Mouse (Mus musculus): ENCODE results near the gene Rin1. TPM values are rescaled to one million over a fixed set of nuclear protein-coding genes. Genes with fewer than 3 reads are reported as not detected.

Gene Rin1
- total RNA-seq, 1 experiment: 16.5 TPM

GRCm38 (mm10) chr19:5051515-5051914, 1.2 kb downstream of the Rin1 start:
- no peak for DNase-seq (ENCODE audit: low read depth, low spot score)
- H3K9me3 ChIP-seq (ENCODE audit: control insufficient read depth, insufficient read depth, low read depth, low read length): no peaks in the 10 kb centered on the region
- peaks cover 5 to 28% of the 10 kb centered on the region in 2 experiments; a peak in 3 of 4 replicates for H3K4me1 ChIP-seq (ENCODE audit: control insufficient read depth in 2 of 2, insufficient read depth in 2 of 2, low read length in 2 of 2, poor library complexity in 1 of 2)
- H3K27ac ChIP-seq (ENCODE audit: insufficient read depth, low read depth, low read length, poor library complexity, severe bottlenecking): no peak overlapping the region
- H3K36me3 ChIP-seq (ENCODE audit: control insufficient read depth, insufficient read depth, low read length, poor library complexity, severe bottlenecking): peaks cover 21% of the 10 kb centered on the region; the same call in 1 of the 2 replicates
- in situ Hi-C loops (cut with MboI; ENCODE audit: low sequenced_read_pairs in 2 of 2, unreplicated experiment in 2 of 2): no loop called here
- TF ChIP-seq ZC3H11A (IDR thresholded peaks at IDR 0.05; ENCODE audit: borderline replicate concordance, low read depth, low read length) (no peak), ZNF384 (IDR thresholded peaks at IDR 0.05; ENCODE audit: low read depth, low read length) (no peak), HCFC1 (IDR thresholded peaks at IDR 0.05; ENCODE audit: borderline replicate concordance, insufficient read depth, low read length) (no peak), CHD2 (IDR thresholded peaks at IDR 0.05; ENCODE audit: low read depth, low read length) (no peak), MAFK (IDR thresholded peaks at IDR 0.05; ENCODE audit: insufficient read depth, low read depth, low read length) (no peak)
- peak overlapping the region; percentile 50; the same call in 1 of the 2 replicates for H3K9ac ChIP-seq (ENCODE audit: insufficient read depth, low read depth, low read length, poor library complexity, severe bottlenecking)
- H3K4me3 ChIP-seq (ENCODE audit: insufficient read depth in 1 of 2, low read depth in 1 of 2, low read length in 2 of 2, poor library complexity in 1 of 2, severe bottlenecking in 1 of 2): peak overlapping the region; percentile 3 to 58; a peak in 3 of 4 replicates

- Histone ChIP-seq H3K27ac (ENCODE audit: insufficient read depth, low read depth, low read length, poor library complexity, severe bottlenecking) (no peak overlapping the region), H3K4me1 (ENCODE audit: control insufficient read depth in 2 of 2, insufficient read depth in 2 of 2, low read length in 2 of 2, poor library complexity in 1 of 2) (peaks cover 5 to 28% of the 10 kb centered on the region in 2 experiments; a peak in 3 of 4 replicates), H3K9ac (ENCODE audit: insufficient read depth, low read depth, low read length, poor library complexity, severe bottlenecking) (peak overlapping the region; percentile 27; the same call in 1 of the 2 replicates)
Measured at GRCm38 (mm10) chr19:5052166-5052822, 2.0 kb downstream of the Rin1 start.

GRCm38 (mm10) chr19:5052853-5053252, 2.6 kb downstream of the Rin1 start:
- Histone ChIP-seq H3K4me1 (ENCODE audit: control insufficient read depth in 2 of 2, insufficient read depth in 2 of 2, low read length in 2 of 2, poor library complexity in 1 of 2) (peaks cover 9 to 31% of the 10 kb centered on the region in 2 experiments), H3K4me3 (ENCODE audit: insufficient read depth in 1 of 2, low read depth in 1 of 2, low read length in 2 of 2, poor library complexity in 1 of 2, severe bottlenecking in 1 of 2) (peak overlapping the region; percentile 52 to 63), H3K36me3 (ENCODE audit: control insufficient read depth, insufficient read depth, low read length, poor library complexity, severe bottlenecking) (peaks cover 10% of the 10 kb centered on the region; the same call in 1 of the 2 replicates), H3K9ac (ENCODE audit: insufficient read depth, low read depth, low read length, poor library complexity, severe bottlenecking) (peak overlapping the region; percentile 27; the same call in 1 of the 2 replicates), H3K9me3 (ENCODE audit: control insufficient read depth, insufficient read depth, low read depth, low read length) (no peaks in the 10 kb centered on the region), H3K27ac (ENCODE audit: insufficient read depth, low read depth, low read length, poor library complexity, severe bottlenecking) (no peak overlapping the region)
- no peak for DNase-seq (ENCODE audit: low read depth, low spot score)
- in situ Hi-C loops (cut with MboI; ENCODE audit: low sequenced_read_pairs in 2 of 2, unreplicated experiment in 2 of 2): no loop called here
- TF ChIP-seq CHD2 (IDR thresholded peaks at IDR 0.05; ENCODE audit: low read depth, low read length) (no peak), MAFK (IDR thresholded peaks at IDR 0.05; ENCODE audit: insufficient read depth, low read depth, low read length) (no peak), ZNF384 (IDR thresholded peaks at IDR 0.05; ENCODE audit: low read depth, low read length) (no peak), HCFC1 (IDR thresholded peaks at IDR 0.05; ENCODE audit: borderline replicate concordance, insufficient read depth, low read length) (no peak), ZC3H11A (IDR thresholded peaks at IDR 0.05; ENCODE audit: borderline replicate concordance, low read depth, low read length) (no peak)

More at GRCm38 (mm10) chr19:5052166-5052822, 2.0 kb downstream of the Rin1 start:
- no peaks in the 10 kb centered on the region for H3K9me3 ChIP-seq (ENCODE audit: control insufficient read depth, insufficient read depth, low read depth, low read length)
- in situ Hi-C loops (cut with MboI; ENCODE audit: low sequenced_read_pairs in 2 of 2, unreplicated experiment in 2 of 2): no loop called here
- no peak for DNase-seq (ENCODE audit: low read depth, low spot score)
- TF ChIP-seq HCFC1 (IDR thresholded peaks at IDR 0.05; ENCODE audit: borderline replicate concordance, insufficient read depth, low read length): no peak
- H3K36me3 ChIP-seq (ENCODE audit: control insufficient read depth, insufficient read depth, low read length, poor library complexity, severe bottlenecking): peaks cover 15% of the 10 kb centered on the region; the same call in 1 of the 2 replicates
- peak overlapping the region; percentile 52 to 63 for H3K4me3 ChIP-seq (ENCODE audit: insufficient read depth in 1 of 2, low read depth in 1 of 2, low read length in 2 of 2, poor library complexity in 1 of 2, severe bottlenecking in 1 of 2)

GRCm38 (mm10) chr19:5053909-5054308, 3.6 kb downstream of the Rin1 start:
- H3K4me1 ChIP-seq (ENCODE audit: control insufficient read depth in 2 of 2, insufficient read depth in 2 of 2, low read length in 2 of 2, poor library complexity in 1 of 2): peaks cover 11 to 41% of the 10 kb centered on the region in 2 experiments
- in situ Hi-C loops (cut with MboI; ENCODE audit: low sequenced_read_pairs in 2 of 2, unreplicated experiment in 2 of 2): no loop called here
- TF ChIP-seq MAFK (IDR thresholded peaks at IDR 0.05; ENCODE audit: insufficient read depth, low read depth, low read length) (no peak), ZNF384 (IDR thresholded peaks at IDR 0.05; ENCODE audit: low read depth, low read length) (no peak), HCFC1 (IDR thresholded peaks at IDR 0.05; ENCODE audit: borderline replicate concordance, insufficient read depth, low read length) (no peak), ZC3H11A (IDR thresholded peaks at IDR 0.05; ENCODE audit: borderline replicate concordance, low read depth, low read length) (no peak), CHD2 (IDR thresholded peaks at IDR 0.05; ENCODE audit: low read depth, low read length) (no peak)
- no peaks in the 10 kb centered on the region for H3K9me3 ChIP-seq (ENCODE audit: control insufficient read depth, insufficient read depth, low read depth, low read length)
- no peak overlapping the region for H3K27ac ChIP-seq (ENCODE audit: insufficient read depth, low read depth, low read length, poor library complexity, severe bottlenecking)
- H3K4me3 ChIP-seq (ENCODE audit: insufficient read depth in 1 of 2, low read depth in 1 of 2, low read length in 2 of 2, poor library complexity in 1 of 2, severe bottlenecking in 1 of 2): no peak overlapping the region
- peak; percentile 64 for DNase-seq (ENCODE audit: low read depth, low spot score)
- no peak overlapping the region for H3K9ac ChIP-seq (ENCODE audit: insufficient read depth, low read depth, low read length, poor library complexity, severe bottlenecking)
- H3K36me3 ChIP-seq (ENCODE audit: control insufficient read depth, insufficient read depth, low read length, poor library complexity, severe bottlenecking): peaks cover 8% of the 10 kb centered on the region; the same call in 1 of the 2 replicates

Data from ES-E14 (cell line).